Mouse (Mus musculus) bone marrow, adult 2 months (tissue): ENCODE results near the gene Olfr704. TPM values are rescaled to one million over a fixed set of nuclear protein-coding genes. Genes with fewer than 3 reads are reported as not detected.
"Not testable (repeated sequence)": the region's sequence is repeated elsewhere in the genome, so short reads cannot be mapped to it uniquely, and the experiment has no call there.

Source experiments
- H3K27ac ChIP-seq: fragments of 200-500 bp; 2 replicates; pipeline ENCODE4 v1.5.1; 2012; ENCODE audit warnings: low read depth, mild to moderate bottlenecking, control low read depth, inconsistent platforms, low read length; ENCODE audit not compliant: control insufficient read depth, poor library complexity, insufficient read depth
- H3K4me1 ChIP-seq: fragments of 200-500 bp; 2 replicates; pipeline ENCODE4 v1.6.1; 2011; ENCODE audit warnings: low read length; ENCODE audit not compliant: control insufficient read depth, insufficient read depth
- H3K4me3 ChIP-seq: fragments of 200-500 bp; replicated peaks from 2 replicates; pipeline ENCODE3; 2011; ENCODE audit warnings: mild to moderate bottlenecking, low read depth, low read length, control low read depth; ENCODE audit not compliant: control insufficient read depth
- CTCF ChIP-seq: fragments of 200-500 bp; IDR thresholded peaks from 2 replicates; pipeline ENCODE4 v1.5.1; 2011; ENCODE audit warnings: low read length, control low read depth; ENCODE audit not compliant: control insufficient read depth, insufficient read depth
- POLR2A ChIP-seq: fragments of 200-500 bp; IDR thresholded peaks from 2 replicates; pipeline ENCODE4 v1.6.1; 2011; ENCODE audit warnings: low read depth, mild to moderate bottlenecking, control low read depth, low read length, borderline replicate concordance; ENCODE audit not compliant: control insufficient read depth
- WGBS: fragments of 180-500 bp; shearing (Covaris S2); methylation state at CpG from one replicate; pipeline ENCODE4 v1.1.7; 2018; 5-methylcytosine and 5-hydroxymethylcytosine counted together
- polyA plus RNA-seq: library from polyadenylated mRNA; stranded (reverse); fragments of >200 nt; gene quantifications from 2 replicates; pipeline ENCODE4 v1.2.4, GENCODE M21; 2011; ENCODE audit warnings: low replicate concordance; ENCODE audit not compliant: missing spikeins, insufficient read depth, insufficient read length

Gene Olfr704
- 0.75 TPM in 1 of 2 replicates, not detected in the other for polyA plus RNA-seq

DNA sequence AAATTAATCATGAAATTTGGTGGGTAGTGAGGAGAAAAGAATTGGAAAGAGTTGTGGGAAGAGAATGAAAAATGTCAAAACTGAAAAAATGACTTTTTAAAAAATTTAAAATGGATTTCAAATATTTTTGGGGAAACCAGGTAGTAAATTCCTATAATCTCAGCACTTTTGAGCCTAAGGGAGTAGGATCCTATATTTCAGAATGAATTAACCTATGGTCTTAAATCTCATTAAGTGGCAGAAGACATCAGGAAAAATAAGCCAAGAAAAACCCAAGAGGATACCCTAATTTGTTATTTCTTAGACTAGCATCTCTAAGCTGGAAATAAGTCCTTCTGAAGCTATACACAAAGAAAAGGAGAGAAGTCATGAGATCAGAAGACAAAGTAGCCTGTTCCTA lies at the start of gene Olfr704:
Gene Olfr704 (plus strand): TSS at position 301 of the 400 bp plus-strand sequence.
- TF ChIP-seq POLR2A (no peak), CTCF (no peak)
- Histone ChIP-seq H3K4me3 (no peak within 1 kb of the TSS), H3K4me1 (no peaks in the 10 kb centered on the region)

DNA sequence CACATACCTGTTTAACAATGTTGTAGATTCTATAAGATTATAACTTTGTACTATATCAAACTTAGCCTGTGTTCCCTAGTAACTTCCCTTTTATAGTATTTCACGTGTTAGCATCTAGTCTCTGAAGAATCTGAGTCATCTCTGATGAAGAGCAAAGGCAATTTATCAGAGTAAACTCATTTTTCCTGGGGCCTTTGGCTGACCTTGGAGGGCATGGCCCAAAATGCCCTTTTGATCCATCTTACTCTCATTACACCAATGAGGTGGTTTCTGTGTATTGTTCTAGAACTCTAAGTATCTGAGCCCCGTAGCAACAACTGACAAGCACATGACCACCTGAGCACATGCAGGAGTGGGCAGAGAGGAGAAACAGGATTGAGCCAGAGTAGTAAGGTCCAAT lies 49.2 kb upstream of the Olfr704 start, which contains the start of gene Olfr701:
Gene Olfr701 (plus strand): TSS at position 301 of the 400 bp plus-strand sequence.
- no peak for TF ChIP-seq POLR2A
- TF ChIP-seq CTCF, result no peak
- 44% methylated on average over 2 of the region's 2 CpGs for WGBS
- Histone ChIP-seq H3K4me3 (no peak within 1 kb of the TSS), H3K4me1 (no peaks in the 10 kb centered on the region), H3K27ac (no peak within 1 kb of the TSS)

More for the DNA sequence above, at the start of gene Olfr704:
- no peak within 1 kb of the TSS for H3K27ac ChIP-seq

DNA sequence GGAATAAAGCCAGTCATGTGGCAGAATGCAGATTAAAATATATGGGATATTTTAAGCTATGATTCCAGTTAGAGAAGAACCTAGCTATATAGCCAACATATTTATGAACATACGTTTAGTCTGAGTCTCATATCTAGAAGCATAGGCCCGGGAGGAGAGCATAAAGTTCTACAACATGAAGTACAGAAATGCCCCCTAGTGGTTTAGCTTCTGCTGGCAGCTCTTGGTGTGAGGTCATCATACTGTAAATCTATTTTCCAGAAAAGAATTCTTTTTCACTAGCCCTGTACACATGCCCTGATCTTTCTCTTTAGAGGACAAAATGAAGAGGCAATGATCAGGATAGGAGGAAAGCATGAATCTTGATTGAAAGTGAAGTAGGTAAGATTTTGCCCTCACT lies 47.2 kb upstream of the Olfr704 start:
- Histone ChIP-seq H3K4me3 (no peak overlapping the region), H3K27ac (no peak overlapping the region), H3K4me1 (no peaks in the 10 kb centered on the region)
- TF ChIP-seq CTCF (no peak), POLR2A (no peak)
- 9% methylated on average over 2 of the region's 2 CpGs for WGBS

DNA sequence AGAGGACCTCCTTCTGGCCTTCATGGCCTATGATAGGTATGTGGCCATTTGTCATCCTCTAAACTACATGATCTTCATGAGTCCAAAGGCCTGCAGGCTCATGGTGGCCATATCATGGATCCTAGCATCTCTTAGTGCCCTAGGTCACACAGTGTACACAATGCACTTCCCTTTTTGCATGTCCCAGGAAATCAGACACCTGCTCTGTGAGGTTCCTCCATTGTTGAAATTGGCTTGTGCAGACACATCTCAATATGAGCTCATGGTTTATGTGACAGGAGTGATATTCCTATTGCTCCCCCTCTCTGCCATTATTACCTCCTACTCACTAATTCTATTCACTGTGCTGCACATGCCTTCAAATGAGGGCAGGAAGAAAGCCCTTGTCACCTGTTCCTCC lies 44.6 kb upstream of the Olfr704 start:
- no peak for TF ChIP-seq CTCF
- TF ChIP-seq POLR2A, result no peak
- no peaks in the 10 kb centered on the region for H3K4me1 ChIP-seq
- no peak overlapping the region for H3K27ac ChIP-seq
- H3K4me3 ChIP-seq, result no peak overlapping the region

DNA sequence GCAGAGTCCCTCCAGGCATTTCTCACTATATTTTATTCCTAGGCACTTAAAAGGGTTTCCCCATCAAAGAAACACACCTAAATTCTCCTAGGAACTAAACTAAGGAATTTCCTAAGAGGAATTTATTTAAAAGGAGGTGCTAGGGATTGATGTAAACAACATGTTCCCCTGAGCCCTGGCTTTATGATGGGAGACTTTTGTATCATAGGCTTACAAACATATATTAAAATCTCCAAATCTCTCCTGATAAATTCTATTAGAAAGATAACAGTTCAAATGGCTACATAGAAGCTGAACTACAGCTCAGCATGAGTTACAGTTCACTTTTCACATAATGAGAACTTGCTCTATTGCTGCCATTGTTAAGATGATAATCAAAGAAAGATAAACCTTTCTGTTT lies 29.2 kb upstream of the Olfr704 start, which contains the start of gene Olfr702:
Gene Olfr702 (minus strand): TSS at position 101 of the 400 bp plus-strand sequence.
- Histone ChIP-seq H3K4me3 (no peak within 1 kb of the TSS), H3K27ac (no peak within 1 kb of the TSS), H3K4me1 (no peaks in the 10 kb centered on the region)
- TF ChIP-seq CTCF (no peak), POLR2A (no peak)

DNA sequence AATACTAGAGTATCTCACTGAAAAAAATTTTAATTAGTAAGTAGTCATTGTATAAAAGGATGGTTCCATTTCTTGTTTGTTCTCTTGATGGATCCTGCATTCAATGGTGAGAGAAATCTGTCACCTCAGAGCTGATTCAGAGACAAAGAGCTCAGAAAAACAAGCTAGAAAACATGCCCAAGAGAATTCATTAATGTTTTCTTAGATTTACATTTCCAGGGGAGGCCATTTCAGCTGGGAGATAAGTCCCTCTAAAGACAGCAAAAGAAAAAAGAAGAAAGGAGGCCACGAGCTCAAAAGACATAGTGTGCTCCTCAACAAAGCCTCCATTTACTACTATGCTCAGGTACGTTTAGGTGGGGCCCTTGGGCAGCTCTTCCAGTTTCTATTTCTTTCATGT lies 19.9 kb upstream of the Olfr704 start, which contains the start of gene Olfr703:
Gene Olfr703 (plus strand): TSS at position 301 of the 400 bp plus-strand sequence.
- H3K4me1 ChIP-seq, result no peaks in the 10 kb centered on the region
- no peak for TF ChIP-seq CTCF
- no peak for TF ChIP-seq POLR2A
- WGBS, result 70% methylated on average over 2 of the region's 2 CpGs
- no peak within 1 kb of the TSS for H3K4me3 ChIP-seq
- H3K27ac ChIP-seq, result no peak within 1 kb of the TSS

DNA sequence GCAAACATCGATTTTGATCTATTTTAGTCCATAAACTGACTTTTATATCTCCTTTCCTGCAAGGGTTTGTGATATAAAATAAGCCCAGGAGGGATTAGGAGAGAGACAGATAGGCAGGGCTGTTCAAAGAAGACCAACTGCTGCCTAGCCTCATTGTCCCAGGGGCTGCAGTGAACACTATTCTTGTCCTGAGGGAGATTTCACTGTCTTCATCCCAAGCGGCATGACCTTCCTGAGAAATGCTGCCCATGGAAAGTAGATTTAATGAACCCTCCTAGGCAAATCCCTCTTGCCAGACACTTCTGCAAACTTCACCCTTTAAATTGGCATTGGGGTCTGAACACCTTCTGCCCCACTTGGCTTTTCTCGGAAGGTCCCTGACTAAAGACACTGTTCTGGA lies 13.8 kb downstream of the Olfr704 start, which contains the start of gene Olfr705:
Gene Olfr705 (minus strand): TSS at position 101 of the 400 bp plus-strand sequence.
- Histone ChIP-seq H3K4me1 (no peaks in the 10 kb centered on the region), H3K27ac (no peak within 1 kb of the TSS), H3K4me3 (no peak within 1 kb of the TSS)
- WGBS, result 80% methylated on average over 3 of the region's 3 CpGs
- TF ChIP-seq POLR2A (no peak), CTCF (no peak)

DNA sequence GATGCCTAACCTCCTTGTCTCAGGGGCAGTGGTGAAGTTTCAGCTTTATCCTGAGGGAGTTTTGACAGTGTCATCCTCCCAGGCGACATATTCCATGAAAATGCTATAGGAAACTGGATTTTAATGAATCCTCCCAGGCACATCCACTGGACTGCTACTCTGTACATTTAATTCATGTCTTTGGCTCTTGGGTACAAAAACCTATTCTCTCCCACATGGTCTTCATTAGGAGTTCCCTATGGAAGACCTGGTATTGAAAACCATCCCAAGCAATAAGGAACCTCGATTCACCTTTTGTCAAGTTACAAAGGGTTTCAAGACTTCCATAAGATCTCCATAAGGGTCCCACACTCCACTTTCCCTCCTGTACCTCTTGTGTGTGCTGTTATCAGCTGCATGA lies 25.1 kb downstream of the Olfr704 start, which contains the start of gene Olfr706:
Gene Olfr706 (minus strand): TSS at position 101 of the 400 bp plus-strand sequence.
- H3K4me1 ChIP-seq, result no peaks in the 10 kb centered on the region
- H3K27ac ChIP-seq, result no peak within 1 kb of the TSS
- H3K4me3 ChIP-seq, result no peak within 1 kb of the TSS
- 64% methylated on average over 2 of the region's 2 CpGs for WGBS
- TF ChIP-seq POLR2A (no peak), CTCF (no peak)

DNA sequence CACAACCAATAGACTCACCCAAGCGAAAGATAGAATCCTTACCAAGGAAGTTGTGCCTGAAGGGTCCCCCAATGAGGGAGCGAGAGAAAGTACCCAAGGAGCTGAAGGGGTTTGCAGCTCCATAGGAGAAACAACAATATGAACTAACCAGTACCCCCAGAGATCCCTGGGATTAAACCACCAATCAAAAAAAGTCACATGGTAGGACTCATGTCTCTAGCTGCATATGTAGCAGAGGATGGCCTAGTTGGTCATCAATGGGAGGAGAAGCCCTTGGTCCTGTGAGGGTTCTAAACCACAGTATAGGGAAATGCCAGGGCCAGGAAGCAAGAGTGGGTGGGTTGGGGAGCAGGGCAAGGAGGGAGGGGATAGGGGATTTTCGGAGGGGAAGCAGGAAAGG lies 38.2 kb downstream of the Olfr704 start, which contains the start of gene Olfr707:
Gene Olfr707 (minus strand): TSS at position 101 of the 400 bp plus-strand sequence.
- 71% methylated on average over 3 of the region's 3 CpGs for WGBS

More for the DNA sequence above, 38.2 kb downstream of the Olfr704 start, which contains the start of gene Olfr707:
- not testable (repeated sequence) for H3K4me3 ChIP-seq, H3K4me1 ChIP-seq, H3K27ac ChIP-seq
